Mouse (Mus musculus) thymus, postnatal 10 days (tissue): ENCODE measurements at regions not wholly inside any gene's neighbourhood (a gene's known extent, or its start where the extent isn't known, plus 50 kb on each side); places are given as distances from the start of the nearest gene placed in this dataset.

Experiments used
- DNase-seq, 2 experiments: peaks; one replicate each; pipeline ENCODE4 v3.0.0; 2021; ENCODE audit warnings: low spot score in 2 of 2

- no peak for DNase-seq
Observed at GRCm38 (mm10) chr13:45277842-45278416, 111.6 kb upstream of the Mylip start.

GRCm38 (mm10) chr13:45281106-45281505 is 108.4 kb upstream of the Mylip start:
- no peak for DNase-seq

- no peak for DNase-seq
Observed at GRCm38 (mm10) chr13:45286651-45287050, 102.9 kb upstream of the Mylip start.

GRCm38 (mm10) chr13:45287217-45287616 is 102.3 kb upstream of the Mylip start:
- DNase-seq, result no peak

DNA sequence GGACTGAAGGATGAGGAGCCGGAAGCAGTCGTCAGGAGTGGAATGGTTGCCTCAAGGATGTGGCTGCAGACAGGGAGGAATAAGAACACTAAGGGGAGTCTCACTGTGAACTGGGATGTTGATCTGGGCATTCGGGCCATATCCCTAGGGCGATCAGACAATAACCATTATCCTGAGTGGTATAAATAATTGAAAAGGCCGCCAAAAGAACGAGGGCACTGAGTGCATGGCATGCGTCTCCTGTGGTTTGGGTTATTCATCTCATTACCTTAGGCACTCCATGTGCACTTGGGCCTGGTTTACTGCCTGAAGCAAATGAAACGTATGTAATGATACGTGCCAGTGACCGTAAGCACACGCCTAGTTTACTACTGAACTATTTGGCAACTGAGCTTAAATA is 99.6 kb upstream of the Mylip start:
- DNase-seq, result no peak

GRCm38 (mm10) chr13:45294691-45295090 is 94.9 kb upstream of the Mylip start:
- no peak for DNase-seq

- no peak for DNase-seq
Observed at GRCm38 (mm10) chr13:45300610-45301009, 88.9 kb upstream of the Mylip start.

- no peak for DNase-seq
Observed at GRCm38 (mm10) chr13:45301191-45301905, 88.2 kb upstream of the Mylip start.

DNA sequence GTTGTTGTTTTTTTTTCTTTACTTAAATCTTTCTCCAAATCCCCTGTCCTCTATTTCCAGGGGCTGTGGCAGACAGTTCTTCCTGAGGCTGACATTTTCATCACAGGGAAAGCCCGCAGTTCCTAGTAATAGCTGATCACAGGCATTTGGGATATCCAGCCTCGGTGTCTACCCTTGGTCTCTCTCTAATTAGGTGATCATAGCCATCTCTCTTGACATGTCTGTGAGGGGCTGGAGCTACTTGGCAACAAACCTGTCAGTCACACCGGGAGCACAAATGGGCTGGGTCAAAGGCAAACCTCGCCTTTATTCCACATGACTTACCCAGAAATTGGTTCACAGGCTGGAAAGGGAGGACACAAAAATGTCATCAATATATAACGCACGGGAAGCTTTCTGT is 86.7 kb upstream of the Mylip start:
- no peak for DNase-seq

GRCm38 (mm10) chr13:45306177-45306576 is 83.4 kb upstream of the Mylip start:
- DNase-seq, result no peak

- DNase-seq, result no peak
Observed at GRCm38 (mm10) chr13:45307226-45307625, 82.3 kb upstream of the Mylip start.

DNA sequence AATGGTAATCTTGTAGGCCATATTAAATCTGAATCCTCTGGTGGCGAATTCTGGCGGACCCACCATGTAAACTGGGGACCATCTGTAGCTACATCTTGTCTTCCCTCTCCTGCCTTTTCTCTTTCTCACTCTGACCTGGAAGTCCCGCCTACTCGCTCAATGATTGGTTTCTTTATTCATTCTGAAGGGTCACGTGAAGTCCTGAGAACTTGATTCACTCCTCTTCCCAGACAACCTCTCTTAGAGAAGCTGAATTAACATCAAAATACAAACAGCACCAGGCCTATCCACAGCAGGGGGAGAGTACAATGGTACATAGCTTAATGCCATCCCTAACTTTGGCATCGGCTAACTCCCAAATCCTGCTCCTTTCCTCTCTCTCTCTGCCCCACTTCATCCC is 69.9 kb upstream of the Mylip start:
- DNase-seq, result no peak

DNA sequence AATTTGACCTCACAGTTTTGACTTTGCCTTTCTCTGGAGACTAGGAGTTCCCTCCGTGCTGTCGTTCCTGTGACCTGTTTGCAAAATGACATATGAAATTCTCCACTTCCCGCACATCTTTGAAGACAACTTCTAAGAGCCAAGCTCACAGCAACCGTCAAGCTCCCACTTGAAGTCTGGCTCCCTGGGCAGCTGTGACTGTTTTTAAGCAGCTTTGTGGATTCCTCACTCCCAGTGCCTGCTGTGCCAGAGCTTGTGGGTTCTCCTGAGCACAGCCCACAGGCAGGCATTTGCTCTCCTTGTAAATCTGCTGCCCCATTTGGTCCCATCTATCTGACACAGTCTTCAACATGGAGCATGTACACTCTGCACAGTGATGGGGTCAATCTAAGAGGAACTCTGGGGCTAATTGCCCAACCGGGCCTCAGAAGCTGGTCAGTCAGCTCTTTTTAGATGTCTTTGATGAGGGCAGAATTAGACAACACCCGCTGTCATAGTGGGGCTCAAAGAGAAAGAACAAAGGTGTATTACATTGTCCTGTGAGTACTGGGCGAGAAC is 63.7 kb upstream of the Mylip start:
- no peak for DNase-seq

DNA sequence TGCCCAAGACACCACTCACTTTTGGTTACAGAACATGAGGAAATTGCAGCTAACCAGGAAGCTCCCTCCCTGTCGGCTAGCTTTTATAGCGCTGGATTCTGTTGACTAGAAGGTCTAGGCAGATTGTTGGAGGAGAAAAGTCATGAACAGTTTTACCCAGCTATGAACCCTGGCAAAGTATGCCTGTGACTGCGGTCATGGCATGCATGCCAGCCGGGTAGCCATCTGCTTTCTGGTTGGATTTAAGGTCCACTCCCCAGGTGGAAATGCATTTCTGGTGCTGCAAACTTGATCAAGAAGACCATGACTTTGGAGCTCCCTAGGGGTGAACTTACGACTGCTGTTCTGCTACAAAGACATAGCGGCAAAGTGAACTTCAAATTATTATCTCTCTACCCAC is 62.8 kb upstream of the Mylip start:
- no peak for DNase-seq

- DNase-seq, result no peak
Observed at GRCm38 (mm10) chr13:45330561-45330960, 59.0 kb upstream of the Mylip start.

DNA sequence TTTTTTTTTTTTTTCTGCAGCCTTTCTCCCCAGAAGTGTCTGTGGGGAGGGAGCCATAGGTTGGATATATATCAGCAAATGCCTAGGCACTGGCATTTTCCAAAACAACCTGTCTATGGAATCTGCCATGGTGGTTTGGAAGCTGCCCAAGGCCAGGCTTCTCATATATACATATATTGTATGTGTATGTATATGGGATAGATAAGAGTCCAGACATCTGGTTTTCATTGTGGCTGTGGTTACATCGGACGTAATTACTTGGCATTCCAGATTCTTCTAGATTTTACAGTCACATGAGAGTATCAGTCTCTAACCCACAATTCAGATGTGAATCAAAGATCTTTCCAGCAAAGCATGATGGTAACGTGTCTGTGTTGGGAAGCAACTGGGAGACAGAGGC is 57.5 kb upstream of the Mylip start:
- no peak for DNase-seq

- DNase-seq, result no peak
Observed at GRCm38 (mm10) chr13:45333634-45334033, 55.9 kb upstream of the Mylip start.
